In genomic region chr8:122459990-122460389, GRCm38 (mm10) we compare ENCODE assay signal across 8 mouse cellular contexts. TPM values are rescaled to one million over a fixed set of nuclear protein-coding genes. Genes with fewer than 3 reads are reported as not detected.
DNase-seq lines count a peak whose midpoint lies in the region; ATAC-seq lines count a peak whose summit lies in the region.

No protein-coding gene starts in this region.

- peak overlapping the region; percentile 37 for H3K4me3 ChIP-seq in lung, embryonic 15.5 days
- peak overlapping the region; percentile 35; the same call in 1 of the 2 replicates for H3K4me3 ChIP-seq in forebrain, embryonic 13.5 days
- H3K4me3 ChIP-seq in liver, embryonic 11.5 days (ENCODE audit: low read depth, low read length) = peak overlapping the region; percentile 40
- H3K4me3 ChIP-seq in stomach, embryonic 16.5 days (replicated peaks; ENCODE audit: low read length) = peak overlapping the region; percentile 39

- peak overlapping the region; percentile 32 for H3K9ac ChIP-seq in lung, embryonic 15.5 days
- no peak overlapping the region for H3K9ac ChIP-seq in forebrain, embryonic 13.5 days
- H3K9ac ChIP-seq in liver, embryonic 11.5 days (ENCODE audit: low read depth, low read length) = no peak overlapping the region
- peak overlapping the region; percentile 62 for H3K9ac ChIP-seq in stomach, embryonic 16.5 days (ENCODE audit: low read length)

- no peak for DNase-seq in lung, adult 18-20 months
- no peak for DNase-seq in liver, embryonic 11.5 days (ENCODE audit: low spot score)
- DNase-seq in adrenal gland, postnatal 36 days = no peak
- no peak for DNase-seq in right cerebral cortex, adult 18-20 months
- DNase-seq in gastrocnemius, postnatal 14 days = no peak

- H3K4me1 ChIP-seq in lung, embryonic 15.5 days = peaks cover 34% of the 10 kb centered on the region
- H3K4me1 ChIP-seq in forebrain, embryonic 13.5 days = peaks cover 11% of the 10 kb centered on the region
- H3K4me1 ChIP-seq in liver, embryonic 11.5 days (replicated peaks; ENCODE audit: control insufficient read depth, insufficient read depth, low read length) = peaks cover 34% of the 10 kb centered on the region
- H3K4me1 ChIP-seq in stomach, embryonic 16.5 days (ENCODE audit: control insufficient read depth, insufficient read depth, low read length) = 0 out of 2 replicates have a peak, but pooled peaks cover 6% of the 10 kb centered on the region

- intact Hi-C loops in gastrocnemius, postnatal 14 days (cut with DNase I; ENCODE audit: low total_unique reads) = no loop called here

- peak; percentile 13; the same call in 1 of the 2 replicates for ATAC-seq in lung, embryonic 15.5 days (ENCODE audit: borderline replicate concordance, extremely low read depth, low FRiP score, low TSS enrichment)
- ATAC-seq in forebrain, embryonic 13.5 days = no peak
- no peak for ATAC-seq in liver, embryonic 11.5 days (replicated peaks; ENCODE audit: low FRiP score)
- ATAC-seq in stomach, embryonic 16.5 days (ENCODE audit: insufficient read depth, low FRiP score) = no peak

- 20% methylated on average over 7 of the region's 7 CpGs for WGBS in lung, embryonic 15.5 days
- 35% methylated on average over 7 of the region's 7 CpGs for WGBS in forebrain, embryonic 13.5 days
- 23% methylated on average over 7 of the region's 7 CpGs for WGBS in liver, embryonic 11.5 days
- 23% methylated on average over 7 of the region's 7 CpGs for WGBS in stomach, embryonic 16.5 days

- peaks cover 46% of the 10 kb centered on the region for H3K27me3 ChIP-seq in lung, embryonic 15.5 days
- H3K27me3 ChIP-seq in forebrain, embryonic 13.5 days = peaks cover 84% of the 10 kb centered on the region
- peaks cover 35% of the 10 kb centered on the region for H3K27me3 ChIP-seq in liver, embryonic 11.5 days (replicated peaks; ENCODE audit: control insufficient read depth, insufficient read depth, low read length)
- peaks cover 19% of the 10 kb centered on the region for H3K27me3 ChIP-seq in stomach, embryonic 16.5 days (ENCODE audit: control insufficient read depth, insufficient read depth, low read length)

- peak overlapping the region; percentile 57 for H3K4me2 ChIP-seq in lung, embryonic 15.5 days
- peak overlapping the region; percentile 65 for H3K4me2 ChIP-seq in forebrain, embryonic 13.5 days
- peak overlapping the region; percentile 69 for H3K4me2 ChIP-seq in liver, embryonic 11.5 days
- H3K4me2 ChIP-seq in stomach, embryonic 16.5 days (ENCODE audit: low read depth, low read length) = peak overlapping the region; percentile 68

- no peaks in the 10 kb centered on the region for H3K9me3 ChIP-seq in lung, embryonic 15.5 days
- H3K9me3 ChIP-seq in forebrain, embryonic 13.5 days (replicated peaks) = no peaks in the 10 kb centered on the region
- no peaks in the 10 kb centered on the region for H3K9me3 ChIP-seq in liver, embryonic 11.5 days (ENCODE audit: control insufficient read depth, low read length)
- no peaks in the 10 kb centered on the region for H3K9me3 ChIP-seq in stomach, embryonic 16.5 days (replicated peaks; ENCODE audit: control insufficient read depth, low read length)

- H3K36me3 ChIP-seq in lung, embryonic 15.5 days = no peaks in the 10 kb centered on the region
- H3K36me3 ChIP-seq in forebrain, embryonic 13.5 days (ENCODE audit: poor library complexity, severe bottlenecking) = no peaks in the 10 kb centered on the region
- no peaks in the 10 kb centered on the region for H3K36me3 ChIP-seq in liver, embryonic 11.5 days (ENCODE audit: control insufficient read depth, insufficient read depth, low read length)
- H3K36me3 ChIP-seq in stomach, embryonic 16.5 days (ENCODE audit: control insufficient read depth, insufficient read depth, low read length) = no peaks in the 10 kb centered on the region

- no peak overlapping the region for H3K27ac ChIP-seq in lung, embryonic 15.5 days
- H3K27ac ChIP-seq in forebrain, embryonic 13.5 days = no peak overlapping the region
- no peak overlapping the region for H3K27ac ChIP-seq in liver, embryonic 11.5 days (ENCODE audit: low read depth, low read length)
- no peak overlapping the region for H3K27ac ChIP-seq in stomach, embryonic 16.5 days (ENCODE audit: low read length)

RNA-seq across cellular contexts. Expression of gene Snai3, which starts 0.5 kb away (rescaled TPM):
- 1.1 and 1.2 TPM in 2 replicates for polyA plus RNA-seq in lung, embryonic 15.5 days (2015; fragmentation: Nextera tagmentation; extraction: Ambion mirVana)
- 0.10 TPM in 1 of 2 replicates, not detected in the other for polyA plus RNA-seq in forebrain, embryonic 13.5 days (2015; fragmentation: Nextera tagmentation; extraction: Ambion mirVana)
- 0.23 and 0.29 TPM in 2 replicates for polyA plus RNA-seq in liver, embryonic 11.5 days (2014; fragmentation: Nextera tagmentation; extraction: Ambion mirVana)
- polyA plus RNA-seq in stomach, embryonic 16.5 days (2015; fragmentation: Nextera tagmentation; extraction: Ambion mirVana) = 0.59 and 1.2 TPM in 2 replicates
- total RNA-seq in adrenal gland, postnatal 36 days (2021) = not detected
- 1 to 10 TPM; 3.1 to 4.1 TPM for total RNA-seq in gastrocnemius, postnatal 14 days (2021)

RNA-seq across cellular contexts. Expression of gene Rnf166, which starts 15.9 kb away (rescaled TPM):
- polyA plus RNA-seq in lung, embryonic 15.5 days (2015; fragmentation: Nextera tagmentation; extraction: Ambion mirVana) = 40.5 and 43.9 TPM in 2 replicates
- polyA plus RNA-seq in forebrain, embryonic 13.5 days (2015; fragmentation: Nextera tagmentation; extraction: Ambion mirVana) = 33.6 and 36.1 TPM in 2 replicates
- 24.7 and 26.8 TPM in 2 replicates for polyA plus RNA-seq in liver, embryonic 11.5 days (2014; fragmentation: Nextera tagmentation; extraction: Ambion mirVana)
- polyA plus RNA-seq in stomach, embryonic 16.5 days (2015; fragmentation: Nextera tagmentation; extraction: Ambion mirVana) = 31.3 and 36.4 TPM in 2 replicates
- 10 to 100 TPM; 37.3 to 59.9 TPM for total RNA-seq in adrenal gland, postnatal 36 days (2021)
- 10 to 100 TPM; 23.9 to 28.7 TPM for total RNA-seq in gastrocnemius, postnatal 14 days (2021)

RNA-seq across cellular contexts. Expression of gene Ctu2, which starts 16.0 kb away (rescaled TPM):
- polyA plus RNA-seq in lung, embryonic 15.5 days (2015; fragmentation: Nextera tagmentation; extraction: Ambion mirVana) = 38.3 and 46.8 TPM in 2 replicates
- 69.1 and 69.9 TPM in 2 replicates for polyA plus RNA-seq in forebrain, embryonic 13.5 days (2015; fragmentation: Nextera tagmentation; extraction: Ambion mirVana)
- 51.9 and 55.6 TPM in 2 replicates for polyA plus RNA-seq in liver, embryonic 11.5 days (2014; fragmentation: Nextera tagmentation; extraction: Ambion mirVana)
- 39.8 TPM in 2 replicates for polyA plus RNA-seq in stomach, embryonic 16.5 days (2015; fragmentation: Nextera tagmentation; extraction: Ambion mirVana)
- 10 to 100 TPM; 20.0 to 29.1 TPM for total RNA-seq in adrenal gland, postnatal 36 days (2021)
- total RNA-seq in gastrocnemius, postnatal 14 days (2021) = 1 to 10 TPM; 7.6 to 8.6 TPM

RNA-seq across cellular contexts. Expression of gene Mvd, which starts 16.8 kb away (rescaled TPM):
- polyA plus RNA-seq in lung, embryonic 15.5 days (2015; fragmentation: Nextera tagmentation; extraction: Ambion mirVana) = 24.3 and 24.7 TPM in 2 replicates
- 38.3 and 42.2 TPM in 2 replicates for polyA plus RNA-seq in forebrain, embryonic 13.5 days (2015; fragmentation: Nextera tagmentation; extraction: Ambion mirVana)
- 36.5 and 40.6 TPM in 2 replicates for polyA plus RNA-seq in liver, embryonic 11.5 days (2014; fragmentation: Nextera tagmentation; extraction: Ambion mirVana)
- 40.3 and 40.7 TPM in 2 replicates for polyA plus RNA-seq in stomach, embryonic 16.5 days (2015; fragmentation: Nextera tagmentation; extraction: Ambion mirVana)
- 10 to 100 TPM; 23.2 to 30.3 TPM for total RNA-seq in adrenal gland, postnatal 36 days (2021)
- total RNA-seq in gastrocnemius, postnatal 14 days (2021) = 1 to 10 TPM; 5.6 to 7.8 TPM

RNA-seq across cellular contexts. Expression of gene Cyba, which starts 27.3 kb away (rescaled TPM):
- 208 and 215 TPM in 2 replicates for polyA plus RNA-seq in lung, embryonic 15.5 days (2015; fragmentation: Nextera tagmentation; extraction: Ambion mirVana)
- polyA plus RNA-seq in forebrain, embryonic 13.5 days (2015; fragmentation: Nextera tagmentation; extraction: Ambion mirVana) = 28.8 and 33.9 TPM in 2 replicates
- polyA plus RNA-seq in liver, embryonic 11.5 days (2014; fragmentation: Nextera tagmentation; extraction: Ambion mirVana) = 201 and 215 TPM in 2 replicates
- 241 and 270 TPM in 2 replicates for polyA plus RNA-seq in stomach, embryonic 16.5 days (2015; fragmentation: Nextera tagmentation; extraction: Ambion mirVana)
- 10 to 100 TPM; 25.6 to 36.8 TPM for total RNA-seq in adrenal gland, postnatal 36 days (2021)
- total RNA-seq in gastrocnemius, postnatal 14 days (2021) = 10 to 100 TPM; 15.3 to 18.6 TPM

Comparison
In these comparisons a context has a peak if more than half of its experiments do, and no peak if none do; other contexts are left out.
1. H3K9ac ChIP-seq: peak in lung, embryonic 15.5 days (single experiment) and stomach, embryonic 16.5 days (single experiment); none in forebrain, embryonic 13.5 days (single experiment) and liver, embryonic 11.5 days (single experiment).
2. Peak in every context shown above with its lines, with median percentiles within 50 percentile points of each other: H3K4me2 ChIP-seq and H3K4me3 ChIP-seq.